Mouse (Mus musculus) 3134 (cell line): ENCODE measurements at regions not wholly inside any gene's neighbourhood (a gene's known extent, or its start where the extent isn't known, plus 50 kb on each side); places are given as distances from the start of the nearest gene placed in this dataset.

Source experiments
- DNase-seq: peaks from one replicate; pipeline ENCODE4 v3.0.0-alpha.2; 2011; ENCODE audit warnings: low spot score; ENCODE audit not compliant: insufficient read length; ENCODE audit errors: extremely low read depth

- DNase-seq, result no peak
Observed at GRCm38 (mm10) chr13:16100253-16100652, 88.6 kb downstream of the Inhba start.

- no peak for DNase-seq
Observed at GRCm38 (mm10) chr13:16114837-16115236, 103.2 kb downstream of the Inhba start.

- no peak for DNase-seq
Observed at GRCm38 (mm10) chr13:16146686-16147085, 135.0 kb downstream of the Inhba start.

- no peak for DNase-seq
Observed at GRCm38 (mm10) chr13:16154926-16155325, 143.3 kb downstream of the Inhba start.

GRCm38 (mm10) chr13:16165204-16165894, 153.7 kb downstream of the Inhba start:
- DNase-seq, result no peak

- DNase-seq, result no peak
Observed at GRCm38 (mm10) chr13:16196692-16197091, 185.0 kb downstream of the Inhba start.

GRCm38 (mm10) chr13:16200046-16200445, 188.4 kb downstream of the Inhba start:
- no peak for DNase-seq

- no peak for DNase-seq
Observed at GRCm38 (mm10) chr13:16203147-16203546, 191.5 kb downstream of the Inhba start.

GRCm38 (mm10) chr13:16204097-16204496, 192.4 kb downstream of the Inhba start:
- DNase-seq, result no peak

GRCm38 (mm10) chr13:16211482-16211881, 199.8 kb downstream of the Inhba start:
- no peak for DNase-seq

- no peak for DNase-seq
Observed at GRCm38 (mm10) chr13:16219877-16220276, 208.2 kb downstream of the Inhba start.

GRCm38 (mm10) chr13:16222942-16223600, 211.4 kb downstream of the Inhba start:
- no peak for DNase-seq

GRCm38 (mm10) chr13:16261145-16261544, 249.5 kb downstream of the Inhba start:
- DNase-seq, result no peak

- DNase-seq, result no peak
Observed at GRCm38 (mm10) chr13:16279974-16280373, 268.3 kb downstream of the Inhba start.

- no peak for DNase-seq
Observed at GRCm38 (mm10) chr13:16280742-16281141, 269.1 kb downstream of the Inhba start.

GRCm38 (mm10) chr13:16281777-16282176, 270.1 kb downstream of the Inhba start:
- DNase-seq, result no peak

GRCm38 (mm10) chr13:16282230-16282629, 270.6 kb downstream of the Inhba start:
- DNase-seq, result no peak

GRCm38 (mm10) chr13:16283336-16283735, 271.7 kb downstream of the Inhba start:
- DNase-seq, result no peak

- no peak for DNase-seq
Observed at GRCm38 (mm10) chr13:16289633-16290032, 278.0 kb downstream of the Inhba start.

GRCm38 (mm10) chr13:16290784-16291183, 279.1 kb downstream of the Inhba start:
- DNase-seq, result no peak

GRCm38 (mm10) chr13:16291661-16292291, 280.1 kb downstream of the Inhba start:
- no peak for DNase-seq

- DNase-seq, result no peak
Observed at GRCm38 (mm10) chr13:16299756-16300155, 288.1 kb downstream of the Inhba start.
